Mouse (Mus musculus): ENCODE data around the gene Rbm18. TPM values are rescaled to one million over a fixed set of nuclear protein-coding genes. Genes with fewer than 3 reads are reported as not detected.

Rbm18 gene
- polyA plus RNA-seq, 1 experiment from 2014 or later = 60.0 TPM

DNA sequence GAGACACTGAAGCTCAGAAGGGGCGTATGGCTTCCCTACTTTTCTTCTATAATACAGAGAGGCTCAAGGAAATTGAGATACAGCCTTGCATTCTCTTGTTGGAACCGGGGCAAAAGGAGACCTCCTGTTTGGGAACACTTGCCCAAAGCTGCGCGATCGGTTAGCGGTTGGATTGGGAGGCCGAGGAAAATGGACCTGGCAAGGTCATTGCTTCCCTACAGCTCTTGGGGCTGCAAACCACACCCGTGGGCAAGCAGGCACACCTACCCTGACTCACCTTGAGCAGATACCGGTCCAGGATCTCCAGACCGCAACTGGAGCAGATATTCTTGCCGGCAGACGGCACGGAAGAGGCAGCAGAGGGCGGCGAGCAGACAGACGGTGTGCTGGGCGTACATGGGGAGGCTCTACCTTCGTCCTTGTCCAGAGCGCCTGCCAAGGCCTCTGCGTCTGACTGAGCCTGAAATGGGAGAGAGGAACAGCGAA, 33.5 kb downstream of the Rbm18 start:
- peaks cover 39% of the 10 kb centered on the region for H3K4me1 ChIP-seq

DNA sequence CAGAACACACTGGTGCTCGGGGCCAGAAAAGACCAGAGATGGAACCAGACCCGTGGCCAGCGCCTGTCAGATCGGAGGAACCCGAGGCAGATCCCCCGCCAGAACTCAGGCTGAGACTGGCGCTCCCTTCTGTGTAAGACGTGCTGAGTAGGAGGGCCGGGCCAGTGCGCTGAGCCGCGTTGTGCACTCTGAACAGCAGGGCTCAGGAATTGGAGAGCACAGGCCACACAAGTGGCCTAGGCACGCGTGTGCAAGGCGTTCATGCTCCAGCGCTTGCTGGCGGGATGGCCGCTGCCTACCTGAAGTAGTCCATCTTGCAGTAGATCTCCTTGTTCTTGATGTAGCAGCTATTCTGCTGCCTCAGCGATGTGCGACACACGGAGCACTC, 34.0 kb downstream of the Rbm18 start:
- Histone ChIP-seq H3K36me3 (no peaks in the 10 kb centered on the region), H3K27ac (no peak overlapping the region), H3K27me3 (ENCODE audit: insufficient read depth, poor library complexity, severe bottlenecking) (peaks cover 100% of the 10 kb centered on the region), H3K4me3 (peak overlapping the region; percentile 63), H3K9me3 (no peaks in the 10 kb centered on the region), H3K4me1 (peaks cover 39% of the 10 kb centered on the region)
- no peak for DNase-seq (ENCODE audit: low spot score)
- WGBS = 1% methylated on average over 21 of the region's 21 CpGs

More for the DNA sequence above, 33.5 kb downstream of the Rbm18 start:
- Histone ChIP-seq H3K4me3 (peak overlapping the region; percentile 63), H3K9me3 (no peaks in the 10 kb centered on the region), H3K36me3 (no peaks in the 10 kb centered on the region), H3K27ac (no peak overlapping the region), H3K27me3 (ENCODE audit: insufficient read depth, poor library complexity, severe bottlenecking) (peaks cover 100% of the 10 kb centered on the region)
- WGBS = 2% methylated on average over 21 of the region's 21 CpGs
- DNase-seq (ENCODE audit: low spot score) = no peak

DNA sequence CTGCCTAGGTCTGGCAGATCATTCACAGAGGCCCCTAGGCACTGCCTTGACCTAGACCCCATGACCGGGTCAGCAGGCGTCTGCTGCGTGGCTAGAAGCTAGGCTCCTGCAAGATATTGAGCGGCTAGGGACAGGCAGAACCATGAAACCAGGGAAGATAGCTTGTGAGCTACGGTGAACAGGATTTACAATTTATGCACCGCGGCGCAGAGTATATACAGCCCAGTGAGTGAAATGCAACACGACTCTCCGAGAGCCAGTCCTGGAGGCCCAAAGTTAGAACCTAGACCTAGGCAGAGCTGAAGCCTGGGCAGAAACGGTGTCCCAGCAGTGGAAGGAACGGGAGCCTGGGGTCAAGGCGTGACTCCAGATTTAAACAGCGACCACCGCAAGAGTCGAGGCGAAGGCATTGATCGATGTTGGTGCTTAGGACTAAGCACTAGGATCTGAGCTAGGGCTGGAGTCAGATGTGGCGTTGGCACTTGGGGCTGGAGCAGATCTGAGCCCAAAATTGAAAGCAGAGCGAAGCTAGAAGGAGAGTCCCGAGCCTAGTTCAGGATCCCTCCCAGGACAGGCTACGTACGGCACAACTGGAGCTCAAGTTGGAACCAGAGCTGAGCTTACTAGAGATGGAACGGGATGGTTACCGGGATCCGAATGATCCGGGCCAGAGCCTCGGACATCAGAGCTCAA, 34.6 kb downstream of the Rbm18 start:
- Histone ChIP-seq H3K4me3 (peak overlapping the region; percentile 63), H3K27me3 (ENCODE audit: insufficient read depth, poor library complexity, severe bottlenecking) (peaks cover 100% of the 10 kb centered on the region), H3K27ac (no peak overlapping the region), H3K36me3 (no peaks in the 10 kb centered on the region), H3K9me3 (no peaks in the 10 kb centered on the region), H3K4me1 (peaks cover 39% of the 10 kb centered on the region)
- WGBS = 4% methylated on average over 28 of the region's 28 CpGs
- no peak for DNase-seq (ENCODE audit: low spot score)

DNA sequence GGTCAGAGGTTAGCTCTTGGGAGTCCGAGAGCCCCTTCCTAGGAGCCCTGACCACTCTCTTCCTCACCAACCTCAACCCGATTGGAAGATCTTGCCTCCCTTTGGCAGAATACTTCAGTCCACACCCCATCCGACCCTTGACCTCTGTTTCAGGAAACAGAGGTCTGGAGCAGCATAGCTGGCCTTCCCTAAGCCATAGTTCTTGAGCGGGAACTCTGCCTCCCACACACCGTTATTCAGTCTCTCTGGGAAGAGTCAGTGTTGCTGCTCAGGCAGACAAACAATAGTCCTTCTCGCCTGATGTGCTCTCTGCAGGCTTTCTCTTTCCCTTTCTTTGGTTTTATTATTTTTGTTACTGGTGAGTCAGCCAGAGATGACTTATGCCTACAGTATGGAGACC, 36.8 kb downstream of the Rbm18 start:
- WGBS = 7% methylated on average over 6 of the region's 6 CpGs
- Histone ChIP-seq H3K27ac (no peak overlapping the region), H3K4me3 (no peak overlapping the region), H3K36me3 (no peaks in the 10 kb centered on the region), H3K27me3 (ENCODE audit: insufficient read depth, poor library complexity, severe bottlenecking) (peaks cover 100% of the 10 kb centered on the region), H3K4me1 (peaks cover 28% of the 10 kb centered on the region), H3K9me3 (no peaks in the 10 kb centered on the region)
- no peak for DNase-seq (ENCODE audit: low spot score)

DNA sequence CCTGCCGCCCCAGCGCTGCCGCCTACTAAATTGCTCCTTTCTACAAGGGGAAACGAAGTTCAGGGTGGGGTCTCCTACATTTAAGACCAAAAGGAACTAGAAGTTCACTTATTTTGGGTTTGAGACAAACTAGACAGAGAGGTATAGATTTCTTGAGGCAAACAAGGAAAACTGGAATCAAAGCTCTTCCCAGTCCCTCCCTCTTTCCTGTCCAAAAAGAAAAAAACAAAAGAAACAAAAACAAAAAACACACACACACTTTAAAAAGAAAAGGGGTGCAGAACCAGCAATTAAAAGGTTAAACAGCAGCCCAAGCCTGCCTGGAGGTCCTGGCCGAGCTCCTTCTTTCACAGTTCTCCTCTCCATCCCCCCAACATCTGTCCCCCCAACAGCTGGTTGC, 38.6 kb downstream of the Rbm18 start:
- 4% methylated on average over 5 of the region's 5 CpGs for WGBS
- H3K9me3 ChIP-seq = no peaks in the 10 kb centered on the region
- no peak for DNase-seq (ENCODE audit: low spot score)
- H3K27ac ChIP-seq = no peak overlapping the region
- H3K4me1 ChIP-seq = peaks cover 20% of the 10 kb centered on the region
- H3K4me3 ChIP-seq = no peak overlapping the region
- peaks cover 100% of the 10 kb centered on the region for H3K27me3 ChIP-seq (ENCODE audit: insufficient read depth, poor library complexity, severe bottlenecking)
- no peaks in the 10 kb centered on the region for H3K36me3 ChIP-seq

DNA sequence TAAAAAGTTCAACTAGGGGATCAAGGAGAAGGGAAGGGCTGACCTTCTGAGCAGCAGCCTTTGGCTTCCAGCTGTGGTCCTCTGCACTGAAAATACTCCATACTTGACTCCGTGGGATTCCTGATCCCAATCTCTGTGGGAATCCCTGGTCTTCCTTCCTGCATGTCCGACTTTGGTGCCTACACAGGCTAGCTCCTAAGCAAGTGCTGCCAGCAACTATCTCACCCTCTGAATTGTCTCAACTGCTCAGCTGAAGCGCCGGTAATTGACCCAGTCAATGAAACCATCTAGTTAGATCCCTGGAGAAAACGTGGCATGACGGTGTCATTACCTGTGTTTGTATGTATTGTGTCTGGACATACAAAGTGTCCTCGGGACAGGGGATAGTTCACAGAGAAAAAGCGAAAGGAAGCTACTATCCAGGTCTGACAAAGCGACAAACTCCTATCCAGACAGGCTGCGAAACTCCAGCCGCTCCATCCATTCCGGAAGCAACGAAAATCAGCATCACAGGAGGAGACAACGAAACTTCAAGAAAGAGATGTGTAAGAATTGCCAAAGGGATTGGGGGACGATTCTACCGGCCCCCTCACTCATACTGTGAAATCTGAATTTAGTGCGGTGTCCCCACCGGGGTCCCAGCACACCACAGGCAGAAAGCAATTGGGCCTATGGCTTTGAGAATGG, 39.3 kb downstream of the Rbm18 start:
- no peak for DNase-seq (ENCODE audit: low spot score)

DNA sequence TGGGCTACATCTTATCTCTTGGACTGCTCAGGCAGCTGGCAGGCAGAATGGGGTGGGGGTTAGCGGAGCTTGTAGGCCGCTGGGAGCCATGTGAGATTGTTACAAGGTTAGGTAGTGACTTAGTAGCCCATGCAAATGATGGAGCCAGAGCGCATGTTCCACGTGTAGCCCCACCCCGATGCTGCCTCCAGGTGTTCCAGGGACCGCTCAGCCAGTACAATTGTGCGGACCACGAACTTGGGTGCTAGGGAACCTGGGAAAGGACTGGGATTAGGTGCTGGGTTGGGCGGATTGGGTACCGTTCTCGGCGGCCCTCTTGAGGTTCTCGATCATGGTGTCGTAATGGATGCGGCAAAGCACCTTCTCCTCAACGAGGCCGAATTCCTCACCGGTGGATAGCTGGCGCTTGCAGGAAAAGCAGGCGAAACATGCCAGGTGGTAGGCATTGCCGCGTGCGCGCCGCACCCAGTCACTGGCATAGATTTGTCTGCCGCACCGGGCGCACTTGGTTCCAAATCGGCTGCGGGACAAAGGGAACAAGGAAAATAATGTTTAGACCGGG, 42.6 kb downstream of the Rbm18 start:
- no peak overlapping the region for H3K27ac ChIP-seq
- H3K27me3 ChIP-seq (ENCODE audit: insufficient read depth, poor library complexity, severe bottlenecking) = peaks cover 100% of the 10 kb centered on the region
- H3K36me3 ChIP-seq = no peaks in the 10 kb centered on the region
- 4% methylated on average over 31 of the region's 31 CpGs for WGBS
- H3K9me3 ChIP-seq = no peaks in the 10 kb centered on the region
- H3K4me3 ChIP-seq = no peak overlapping the region
- peaks cover 21% of the 10 kb centered on the region for H3K4me1 ChIP-seq
- DNase-seq (ENCODE audit: low spot score) = no peak

More for the DNA sequence above, 39.3 kb downstream of the Rbm18 start:
- WGBS = 5% methylated on average over 18 of the region's 18 CpGs
- Histone ChIP-seq H3K4me3 (no peak overlapping the region), H3K36me3 (no peaks in the 10 kb centered on the region), H3K4me1 (peaks cover 13% of the 10 kb centered on the region), H3K27ac (no peak overlapping the region), H3K27me3 (ENCODE audit: insufficient read depth, poor library complexity, severe bottlenecking) (peaks cover 100% of the 10 kb centered on the region), H3K9me3 (no peaks in the 10 kb centered on the region)

DNA sequence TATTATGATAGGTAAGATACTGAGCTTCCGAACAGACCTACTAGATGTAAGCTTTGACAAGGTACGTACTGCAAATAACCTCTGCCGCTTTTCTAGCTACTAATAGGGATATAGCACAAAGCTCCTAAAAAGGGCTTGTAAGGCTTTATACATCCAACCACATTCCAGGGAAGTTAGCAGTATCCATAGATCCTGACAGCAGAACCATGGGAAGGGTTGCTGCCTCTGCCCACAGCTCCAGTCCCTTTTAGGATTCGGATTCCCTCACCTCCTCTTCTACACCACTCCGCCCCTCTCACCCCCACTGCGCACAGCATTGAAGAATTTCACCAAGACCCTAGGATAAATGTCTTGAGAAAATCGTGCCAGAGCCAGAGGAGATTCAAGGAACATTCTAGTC, 43.3 kb downstream of the Rbm18 start:
- 14% methylated on average over 7 of the region's 7 CpGs for WGBS
- DNase-seq (ENCODE audit: low spot score) = no peak
- Histone ChIP-seq H3K9me3 (no peaks in the 10 kb centered on the region), H3K27me3 (ENCODE audit: insufficient read depth, poor library complexity, severe bottlenecking) (peaks cover 100% of the 10 kb centered on the region), H3K27ac (no peak overlapping the region), H3K36me3 (no peaks in the 10 kb centered on the region), H3K4me3 (no peak overlapping the region), H3K4me1 (peaks cover 21% of the 10 kb centered on the region)

DNA sequence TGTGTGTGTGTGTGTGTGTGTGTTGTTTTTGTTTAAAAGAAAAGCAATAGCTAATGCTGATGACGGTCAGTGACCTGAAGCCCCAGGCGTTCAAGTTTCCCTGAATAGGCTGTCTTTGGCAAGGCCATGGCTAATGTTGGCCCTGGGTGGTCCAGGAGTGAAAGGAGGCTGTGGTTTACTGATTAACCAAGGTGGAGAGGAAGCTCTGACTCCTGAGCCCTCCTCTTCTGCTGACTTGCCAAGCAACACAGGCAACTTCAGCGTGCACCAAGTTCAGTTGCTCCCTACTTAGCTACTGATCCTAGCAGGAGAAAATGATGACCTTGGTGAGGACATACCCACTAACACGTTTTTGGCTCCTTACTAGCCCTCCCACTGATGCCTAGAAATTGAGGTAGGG, 43.8 kb downstream of the Rbm18 start:
- Histone ChIP-seq H3K4me1 (peaks cover 21% of the 10 kb centered on the region), H3K27ac (no peak overlapping the region), H3K27me3 (ENCODE audit: insufficient read depth, poor library complexity, severe bottlenecking) (peaks cover 100% of the 10 kb centered on the region), H3K9me3 (no peaks in the 10 kb centered on the region), H3K36me3 (no peaks in the 10 kb centered on the region), H3K4me3 (no peak overlapping the region)
- 12% methylated on average over 4 of the region's 4 CpGs for WGBS
- DNase-seq (ENCODE audit: low spot score) = no peak

DNA sequence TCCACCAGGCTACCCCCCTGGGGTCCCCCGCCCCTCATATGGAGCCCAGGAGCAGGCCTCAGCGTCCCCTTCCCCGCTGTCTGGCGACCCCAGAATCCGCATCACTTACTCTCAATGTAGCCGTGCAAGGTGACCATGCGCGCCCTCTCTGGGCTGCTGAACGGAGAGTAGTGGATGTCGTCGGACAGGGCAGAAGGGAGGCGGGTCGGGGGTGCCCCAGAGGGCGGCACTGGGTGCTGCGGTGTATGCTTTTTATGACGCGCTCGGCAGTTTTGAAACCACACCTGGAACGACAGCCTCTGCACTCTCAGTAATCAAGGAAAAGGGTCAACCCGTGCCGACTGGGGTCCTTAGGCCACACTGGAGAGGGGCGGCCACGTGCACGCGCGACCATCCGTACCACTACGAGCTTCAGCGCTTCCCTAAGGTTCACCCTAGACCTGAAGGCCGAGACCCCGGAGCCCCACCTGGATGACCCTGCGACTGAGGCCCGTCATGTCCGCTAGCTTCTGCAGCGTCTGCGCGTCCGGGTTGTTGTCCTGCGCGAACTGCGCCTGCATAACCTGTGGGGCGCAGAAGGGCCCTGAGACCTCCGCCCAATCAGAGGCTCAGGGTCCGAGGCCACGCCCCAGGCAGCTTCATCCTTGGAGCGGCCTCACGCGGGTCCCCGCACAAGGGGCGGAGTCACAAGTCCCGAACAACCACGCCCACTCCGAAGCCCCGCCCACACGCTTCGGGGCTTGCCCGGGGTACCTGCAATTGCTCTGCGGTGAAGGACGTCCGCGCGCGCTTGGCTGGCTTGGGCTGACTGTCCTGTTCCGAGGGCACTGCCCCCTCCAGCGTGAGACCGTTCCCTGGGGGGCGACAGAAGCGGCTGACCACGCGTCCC, 45.5 kb downstream of the Rbm18 start:
- Histone ChIP-seq H3K27me3 (ENCODE audit: insufficient read depth, poor library complexity, severe bottlenecking) (peaks cover 100% of the 10 kb centered on the region), H3K36me3 (no peaks in the 10 kb centered on the region), H3K4me1 (peaks cover 21% of the 10 kb centered on the region), H3K9me3 (no peaks in the 10 kb centered on the region), H3K4me3 (peak overlapping the region; percentile 67), H3K27ac (no peak overlapping the region)
- peak; percentile 93 for DNase-seq (ENCODE audit: low spot score)
- under 1% methylated on average over 70 of the region's 70 CpGs for WGBS

DNA sequence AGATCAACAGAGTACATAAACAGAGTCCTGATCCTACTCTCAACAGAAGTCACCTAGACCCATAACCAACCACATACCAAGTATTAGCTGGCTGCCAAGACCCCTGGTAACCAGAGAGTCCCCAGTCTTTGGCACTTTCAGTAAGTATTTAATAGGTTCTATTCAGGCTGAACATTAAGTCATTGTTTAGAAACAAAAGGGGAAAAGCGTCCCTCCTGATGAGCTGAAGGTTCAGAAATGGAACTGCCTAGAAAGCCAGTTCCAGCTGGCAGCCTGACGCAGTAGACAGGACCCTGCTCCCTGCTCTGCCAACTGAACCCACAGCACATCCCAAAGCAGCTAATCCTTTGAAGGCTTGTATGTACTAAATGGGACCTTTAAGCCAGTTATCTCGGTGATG, 47.4 kb downstream of the Rbm18 start:
- Histone ChIP-seq H3K27ac (no peak overlapping the region), H3K36me3 (no peaks in the 10 kb centered on the region), H3K27me3 (ENCODE audit: insufficient read depth, poor library complexity, severe bottlenecking) (peaks cover 97% of the 10 kb centered on the region), H3K4me3 (no peak overlapping the region), H3K9me3 (no peaks in the 10 kb centered on the region), H3K4me1 (peaks cover 20% of the 10 kb centered on the region)
- no peak for DNase-seq (ENCODE audit: low spot score)
- 69% methylated on average over 3 of the region's 3 CpGs for WGBS

DNA sequence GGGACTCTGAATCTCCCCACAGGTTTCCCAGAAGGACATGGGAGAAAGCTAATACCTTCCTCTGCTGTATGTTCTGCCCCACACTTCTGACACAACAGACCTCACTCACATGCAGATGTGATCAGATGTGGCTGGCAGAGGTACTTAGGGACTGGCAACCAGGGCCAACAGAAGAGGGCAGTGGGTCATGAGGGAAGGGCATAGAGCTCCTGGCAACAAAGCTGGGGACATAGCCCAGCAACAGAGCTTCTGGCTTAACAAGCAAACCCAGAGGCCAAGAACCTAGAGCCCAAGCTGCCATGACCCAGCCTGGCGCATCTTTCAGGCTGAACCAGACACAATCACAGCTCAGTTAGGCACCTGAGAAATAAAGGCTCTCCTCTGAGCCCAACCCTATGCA, 51.5 kb downstream of the Rbm18 start:
- DNase-seq (ENCODE audit: low spot score) = no peak

More for the DNA sequence above, 51.5 kb downstream of the Rbm18 start:
- Histone ChIP-seq H3K4me3 (no peak overlapping the region), H3K27ac (no peak overlapping the region), H3K9me3 (no peaks in the 10 kb centered on the region), H3K36me3 (no peaks in the 10 kb centered on the region), H3K4me1 (peaks cover 6% of the 10 kb centered on the region), H3K27me3 (ENCODE audit: insufficient read depth, poor library complexity, severe bottlenecking) (peaks cover 75% of the 10 kb centered on the region)
- WGBS = 75% methylated on average over 1 of the region's 1 CpGs

Data from heart, embryonic 10.5 days (tissue).